Mouse (Mus musculus): ENCODE results near the gene Elmo1.

Gene Elmo1

DNA sequence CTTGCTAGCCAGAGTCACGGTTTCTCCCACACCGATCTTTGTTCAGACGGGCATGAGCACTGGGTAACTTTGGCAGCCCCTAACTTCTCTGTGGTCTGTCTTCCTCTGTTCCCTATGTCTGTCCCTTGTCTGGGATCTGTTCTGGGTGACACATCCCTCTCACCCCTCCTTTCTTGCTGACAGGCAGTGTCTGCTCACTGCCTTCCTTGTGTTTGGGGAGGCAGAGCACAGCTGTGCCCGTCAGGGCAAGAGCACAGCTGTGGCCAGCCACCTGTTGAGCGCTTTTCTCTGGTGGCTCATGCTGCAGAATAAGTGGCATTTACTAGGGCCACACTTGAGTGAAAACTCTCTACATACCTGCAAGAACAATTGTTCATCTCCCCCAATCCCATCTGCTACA, 116.7 kb downstream of the Elmo1 start:
- no peak for DNase-seq (ENCODE audit: low spot score)

DNA sequence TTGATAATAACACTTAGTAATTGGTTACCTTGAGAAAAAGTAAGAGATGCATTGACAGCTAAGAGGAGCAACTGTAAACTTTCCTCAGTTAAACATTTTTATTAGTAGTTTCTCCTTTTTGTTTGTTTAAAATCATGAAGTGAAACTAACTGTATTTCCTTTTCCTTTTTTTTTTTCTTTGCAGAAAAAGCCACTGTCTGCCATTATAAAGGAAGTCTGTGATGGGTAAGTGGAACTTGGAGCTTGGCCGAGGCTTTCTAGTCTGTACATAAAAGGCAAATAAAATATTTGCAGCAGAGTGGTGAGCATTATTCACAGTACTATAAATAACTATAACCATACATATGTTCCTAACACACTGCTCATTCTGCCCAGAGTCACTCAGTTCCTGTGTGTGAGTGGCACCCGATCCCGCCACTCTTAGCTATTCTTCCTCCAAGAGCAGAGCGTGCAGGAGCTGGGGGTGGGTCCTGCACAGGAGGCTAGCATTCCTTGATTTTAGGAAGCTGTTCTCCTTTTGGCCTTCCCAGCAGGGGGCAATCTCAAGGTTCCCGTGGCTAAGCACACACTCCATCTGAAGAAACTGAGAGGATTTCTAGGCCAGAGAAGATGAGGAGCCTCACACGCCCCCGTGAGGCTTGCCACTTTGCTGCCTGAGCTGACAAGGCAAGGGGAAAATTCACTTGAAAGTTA, 117.7 kb downstream of the Elmo1 start:
- DNase-seq (ENCODE audit: low spot score), result peak; percentile 13

DNA sequence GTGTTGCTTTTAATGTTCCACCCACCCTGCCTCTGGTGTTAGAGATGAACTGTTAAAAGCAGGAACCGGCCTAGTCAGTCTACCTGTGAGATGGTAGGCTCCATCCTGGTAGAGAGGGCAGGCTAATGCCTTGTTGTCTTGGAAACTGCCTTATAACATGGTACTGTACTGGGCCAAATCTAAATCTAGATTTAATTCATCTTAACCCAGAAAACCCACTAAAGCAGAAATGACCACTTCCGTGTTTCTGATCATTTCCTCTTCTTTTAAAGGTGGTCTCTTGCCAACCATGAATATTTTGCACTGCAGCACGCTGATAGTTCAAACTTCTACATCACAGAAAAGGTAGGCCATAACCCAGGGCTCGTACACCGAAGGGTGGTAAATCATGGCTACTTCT, 118.5 kb downstream of the Elmo1 start:
- DNase-seq (ENCODE audit: low spot score), result no peak

DNA sequence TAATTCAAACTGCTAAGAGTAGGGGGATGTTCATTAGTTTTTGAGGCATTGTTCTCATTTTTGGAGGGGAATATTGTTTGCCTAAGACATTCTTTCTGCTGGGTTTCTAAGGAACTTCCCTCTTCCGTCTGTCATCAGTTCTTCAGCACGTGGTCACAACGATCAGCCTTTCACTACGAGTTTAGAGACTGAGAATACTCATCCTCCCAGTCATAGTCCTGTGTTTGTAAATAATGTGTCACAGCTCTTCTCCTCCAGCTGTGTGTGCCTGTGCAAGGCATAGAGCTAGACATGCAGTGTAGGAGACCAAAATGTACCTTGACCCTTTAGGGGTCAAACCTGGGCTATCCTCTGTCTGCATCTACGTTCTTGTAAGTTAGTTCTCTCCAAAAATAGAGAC, 121.4 kb downstream of the Elmo1 start:
- no peak for DNase-seq (ENCODE audit: low spot score)

DNA sequence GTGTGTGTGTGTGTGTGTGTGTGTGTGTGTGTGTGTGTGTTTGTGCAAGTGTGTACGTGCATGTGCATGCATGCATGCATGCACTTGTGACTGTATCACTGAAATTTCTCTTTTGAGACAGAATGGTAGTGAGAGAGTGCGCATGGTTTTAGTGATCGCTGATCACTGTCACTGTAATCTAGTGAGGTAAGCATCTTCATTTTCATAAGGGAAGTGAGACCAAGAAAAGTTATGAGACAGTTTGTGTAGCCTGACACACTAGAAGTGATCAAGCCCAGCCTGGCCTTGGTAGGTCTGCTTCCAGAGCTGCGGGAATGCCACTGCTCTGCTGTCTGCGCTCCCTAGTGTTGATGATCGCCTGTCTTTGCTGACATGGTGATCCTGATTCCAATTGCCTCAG, 122.3 kb downstream of the Elmo1 start:
- no peak for DNase-seq (ENCODE audit: low spot score)

DNA sequence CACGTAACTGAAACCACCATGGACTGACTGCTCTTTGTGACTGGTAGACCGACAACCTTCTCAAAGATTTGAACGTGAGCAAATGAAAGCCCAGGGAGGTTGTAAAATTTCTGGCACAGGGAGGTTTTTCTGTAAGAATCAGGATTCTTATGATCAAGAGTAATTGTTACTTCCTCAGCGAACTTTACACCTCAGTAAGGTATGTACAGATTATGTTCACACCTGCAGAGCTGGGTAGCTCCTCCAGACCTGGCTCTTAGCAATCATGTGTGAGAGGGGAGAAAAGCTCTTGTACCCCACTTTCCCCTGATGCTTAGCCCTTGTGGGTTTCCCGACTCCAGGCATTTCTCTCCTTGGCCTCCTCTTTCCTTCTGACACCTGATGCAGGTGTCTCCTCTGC, 123.5 kb downstream of the Elmo1 start:
- DNase-seq (ENCODE audit: low spot score), result no peak

DNA sequence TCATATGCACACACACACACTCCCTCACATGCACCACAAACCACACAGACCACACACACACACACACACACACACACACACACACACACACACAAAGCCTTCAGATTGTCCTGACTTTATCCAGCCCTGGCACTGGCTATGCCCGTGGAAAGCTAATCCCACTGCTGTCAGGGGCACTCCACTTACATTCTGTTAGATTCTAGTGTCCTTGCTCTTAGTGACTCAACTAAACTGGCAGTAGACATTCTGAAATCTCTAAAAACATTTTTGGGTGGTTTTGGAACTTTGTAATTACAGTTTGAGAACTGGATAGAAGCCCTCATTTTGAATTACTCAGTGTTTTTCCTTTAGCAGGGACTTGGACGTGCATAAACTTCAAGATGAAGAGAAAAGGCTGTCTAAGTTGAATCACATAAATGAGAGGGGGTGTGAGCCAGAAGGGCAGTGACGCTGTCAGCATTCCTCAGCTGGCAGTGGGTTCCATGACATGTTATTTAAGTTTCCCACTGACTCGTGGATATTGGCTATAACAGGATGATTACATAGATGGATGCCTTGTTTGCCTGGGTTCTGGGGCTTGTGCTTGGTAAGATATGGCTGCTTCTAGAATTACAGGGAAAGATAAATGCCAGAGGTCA, 127.2 kb downstream of the Elmo1 start:
- no peak for DNase-seq (ENCODE audit: low spot score)

DNA sequence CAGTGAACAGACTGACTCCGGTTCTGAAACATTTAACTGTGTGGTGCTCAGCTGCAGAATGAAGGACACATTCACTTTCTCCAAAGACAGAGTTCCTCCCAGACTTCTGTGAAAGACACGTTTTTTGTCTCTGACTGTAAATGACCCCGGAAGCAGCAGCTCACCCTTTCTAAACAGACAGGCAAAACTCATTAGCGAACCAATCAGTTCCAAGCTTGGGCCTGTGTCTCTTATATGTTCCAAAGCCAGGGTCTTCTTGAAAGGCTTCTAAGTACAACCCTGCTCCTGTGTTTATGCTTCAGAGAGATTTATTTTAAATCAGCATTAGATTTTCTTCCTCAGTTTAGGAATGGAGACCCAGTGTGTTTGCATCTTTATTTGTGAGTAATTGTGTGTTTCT, 127.7 kb downstream of the Elmo1 start:
- no peak for DNase-seq (ENCODE audit: low spot score)

DNA sequence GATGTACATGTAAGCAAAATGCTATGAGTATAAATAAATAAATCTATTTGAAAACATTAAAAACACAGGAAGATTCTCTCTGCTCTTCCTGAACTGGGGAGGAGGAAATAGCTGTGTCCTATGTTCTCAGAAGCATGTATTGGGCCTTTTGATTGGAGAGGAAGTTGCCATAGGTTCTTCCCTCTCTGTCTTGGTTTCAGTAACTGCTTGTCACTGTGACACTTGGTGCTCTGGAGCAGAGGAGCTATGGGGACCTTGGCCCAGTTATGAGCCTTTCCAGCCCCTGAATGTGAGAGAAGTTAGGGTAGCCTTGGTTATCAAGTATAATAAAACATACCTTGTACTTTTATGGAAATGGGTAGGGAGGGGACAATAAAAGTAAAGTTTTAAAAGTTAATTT, 130.0 kb downstream of the Elmo1 start:
- DNase-seq (ENCODE audit: low spot score), result no peak

DNA sequence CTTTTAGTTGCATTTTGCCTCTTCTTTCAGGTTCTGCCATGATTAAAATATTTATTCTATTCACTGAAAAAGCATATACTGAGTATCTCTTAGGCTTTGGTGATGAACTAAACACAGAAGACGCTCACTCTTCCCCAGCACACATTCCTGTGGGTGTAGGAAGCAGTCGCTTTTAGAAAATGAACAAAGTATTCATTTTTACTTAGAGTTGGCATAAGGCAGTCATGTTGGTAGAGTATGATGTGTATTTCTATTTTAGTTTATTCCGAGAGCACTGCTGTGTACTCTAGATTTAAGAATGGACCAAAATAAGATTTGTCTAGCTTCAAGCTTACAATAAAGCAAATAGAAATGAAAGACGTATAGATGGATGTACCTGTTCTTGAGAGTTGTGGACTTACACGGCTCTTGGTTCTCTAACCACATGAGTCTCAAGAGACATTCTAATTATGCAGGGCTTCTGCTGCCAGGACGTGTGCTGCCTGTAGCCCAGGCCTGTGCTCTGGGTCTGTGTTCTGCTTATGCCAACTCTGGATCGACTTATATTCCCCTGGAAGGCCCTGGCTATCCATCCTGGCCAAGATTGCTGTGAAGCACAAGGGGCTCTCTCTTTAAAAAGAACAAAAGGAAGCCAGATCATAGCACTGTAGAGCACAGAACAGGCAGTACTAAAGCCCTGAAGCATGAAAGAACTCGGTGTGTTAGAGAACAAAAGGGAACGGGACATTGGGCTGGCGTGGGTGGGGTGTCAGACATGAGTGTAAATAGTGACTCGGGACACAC, 137.7 kb downstream of the Elmo1 start:
- no peak for DNase-seq (ENCODE audit: low spot score)

DNA sequence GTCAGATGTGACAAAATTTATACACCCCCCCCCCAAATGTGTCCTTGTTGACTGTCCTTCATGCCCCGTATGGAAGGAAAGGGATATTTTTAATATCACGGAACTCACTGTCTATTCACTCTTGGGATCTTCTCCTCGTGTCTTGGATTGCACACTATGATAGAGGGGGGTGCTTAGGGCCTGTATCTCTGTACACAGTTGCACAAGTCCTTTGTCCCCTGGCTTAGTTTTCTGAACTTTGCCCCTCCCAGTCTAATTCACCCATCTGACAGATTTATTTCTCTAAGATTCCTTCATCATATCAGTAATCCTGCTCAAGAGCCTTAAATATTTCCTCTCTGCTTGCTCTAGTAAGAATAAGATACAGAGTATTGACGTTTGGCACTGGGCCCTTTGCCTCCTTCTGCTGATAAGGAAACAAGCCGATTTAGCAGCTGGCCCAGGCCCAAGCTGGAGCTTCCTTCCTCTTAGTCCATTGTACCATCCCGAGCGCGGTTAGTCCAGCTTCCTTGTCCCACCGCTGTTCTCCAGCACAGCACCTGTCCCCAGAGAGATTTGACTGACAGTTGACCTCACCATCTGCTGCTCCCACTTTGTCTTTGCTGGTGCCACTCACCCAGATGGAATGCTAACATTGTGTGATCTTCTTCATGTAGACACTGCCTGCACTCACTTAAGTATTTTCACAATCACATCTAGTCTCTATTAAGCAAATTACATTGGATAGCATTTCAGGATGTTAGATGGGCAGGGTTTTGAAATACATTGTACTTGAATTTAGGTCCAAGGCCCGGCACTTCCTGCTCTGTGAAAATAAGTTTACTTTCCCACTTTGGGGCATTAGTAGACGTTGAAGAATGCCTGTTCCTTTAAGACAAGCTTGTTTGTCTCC, 141.7 kb downstream of the Elmo1 start:
- peak; percentile 65 for DNase-seq (ENCODE audit: low spot score)

DNA sequence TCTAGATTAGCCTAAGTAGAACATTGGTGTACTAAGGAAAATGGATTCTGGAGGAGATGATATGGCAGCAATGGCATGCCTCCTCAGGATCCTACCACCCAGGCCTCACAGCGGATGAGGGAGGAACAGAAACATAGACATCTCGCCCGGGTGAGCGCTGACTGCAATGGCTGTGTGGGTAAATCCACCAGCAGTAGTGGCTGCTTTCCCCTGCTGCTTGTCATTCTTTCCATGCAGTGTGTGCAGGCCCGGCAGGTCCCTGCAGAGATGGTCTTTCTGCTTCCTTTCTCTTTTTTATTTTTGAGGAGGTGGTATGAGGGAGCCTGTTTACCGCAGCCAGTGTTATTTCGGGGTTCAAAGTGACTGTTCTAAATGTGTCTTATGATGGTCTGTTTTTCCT, 143.3 kb downstream of the Elmo1 start:
- no peak for DNase-seq (ENCODE audit: low spot score)

DNA sequence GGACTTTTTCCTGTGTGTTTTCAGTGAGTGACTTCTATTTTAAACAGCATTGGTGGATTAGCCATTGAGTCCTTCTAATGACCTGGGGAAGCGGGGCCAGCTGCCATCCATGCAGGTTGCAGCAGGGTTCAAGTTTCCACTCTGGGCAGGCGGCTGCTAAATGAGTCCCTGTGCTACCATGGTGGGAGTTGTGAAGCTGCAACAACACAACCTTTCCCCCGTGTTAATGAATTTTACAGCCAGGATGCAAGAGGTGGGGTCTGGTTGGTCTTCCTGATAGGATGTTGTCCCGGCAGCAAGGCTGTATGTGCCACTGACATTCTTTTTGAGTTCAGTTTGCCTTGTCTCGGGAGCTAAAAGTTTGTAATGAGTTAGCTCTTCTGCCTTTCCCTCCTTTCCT, 147.2 kb downstream of the Elmo1 start:
- no peak for DNase-seq (ENCODE audit: low spot score)

DNA sequence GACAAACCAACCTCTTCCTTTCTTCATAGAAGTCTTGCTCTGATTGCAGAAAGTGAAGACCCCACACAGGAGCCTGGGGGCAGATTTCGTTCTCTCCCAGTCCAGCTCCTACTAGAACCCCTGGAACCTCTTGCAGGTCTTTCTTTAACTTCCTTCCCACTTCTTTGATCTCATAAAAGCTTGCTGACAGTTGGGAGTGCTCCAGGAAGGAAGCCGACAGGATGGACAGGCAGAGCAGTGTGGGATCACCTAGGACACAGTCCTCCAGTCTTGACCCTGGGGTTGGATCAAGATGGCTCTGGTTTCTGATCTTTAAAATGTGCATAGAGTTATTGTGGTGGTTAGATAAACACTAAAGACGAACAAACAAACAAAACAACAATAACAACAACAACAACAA, 147.8 kb downstream of the Elmo1 start:
- DNase-seq (ENCODE audit: low spot score), result no peak

DNA sequence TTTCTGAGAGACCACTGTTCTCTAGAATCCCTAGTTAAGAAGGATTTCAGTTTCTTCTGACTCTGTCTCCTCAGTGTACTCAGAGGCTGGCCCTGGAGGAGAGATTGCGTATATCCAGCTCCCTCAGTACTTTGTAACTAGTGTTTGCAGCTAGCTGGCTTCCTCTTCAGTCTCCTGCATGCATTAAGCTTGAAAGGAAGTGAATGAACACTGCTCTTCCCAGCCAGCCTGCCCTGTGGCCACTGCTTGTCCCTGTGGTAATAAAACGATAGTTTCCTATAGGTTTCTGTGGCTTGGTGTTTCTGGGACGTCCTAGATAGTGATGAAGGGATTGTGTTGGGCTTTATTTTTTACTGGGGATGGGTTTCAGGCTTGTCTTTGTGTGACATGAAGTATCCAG, 148.3 kb downstream of the Elmo1 start:
- no peak for DNase-seq (ENCODE audit: low spot score)

DNA sequence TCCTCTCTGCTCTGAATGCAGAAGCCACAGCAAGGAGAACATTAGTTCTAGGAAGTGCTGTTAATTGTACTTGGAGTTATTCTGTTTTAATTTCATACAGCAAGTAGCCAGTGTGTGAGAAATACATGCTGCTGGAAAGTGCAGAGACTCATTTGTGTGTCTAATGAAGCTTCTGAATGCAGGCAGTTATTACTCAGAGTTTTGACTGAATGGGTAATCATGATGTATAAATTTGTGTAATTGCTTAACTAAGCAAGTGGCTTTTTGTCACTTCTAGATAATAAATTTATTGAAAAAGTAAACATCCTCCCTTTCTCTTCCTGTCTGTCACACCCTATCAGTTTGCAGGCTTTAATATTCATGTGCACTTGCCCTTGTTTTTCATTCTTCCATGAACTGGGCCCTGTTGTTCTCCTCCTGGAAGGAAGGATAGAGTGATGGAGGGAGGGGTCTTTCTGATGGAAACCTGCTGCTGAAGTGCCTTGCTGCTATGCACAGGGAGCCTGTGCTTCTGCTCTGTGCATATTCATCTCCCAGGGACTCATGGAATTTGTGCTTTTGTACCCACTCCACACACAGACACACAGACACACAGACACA, 159.8 kb downstream of the Elmo1 start:
- DNase-seq (ENCODE audit: low spot score), result no peak

DNA sequence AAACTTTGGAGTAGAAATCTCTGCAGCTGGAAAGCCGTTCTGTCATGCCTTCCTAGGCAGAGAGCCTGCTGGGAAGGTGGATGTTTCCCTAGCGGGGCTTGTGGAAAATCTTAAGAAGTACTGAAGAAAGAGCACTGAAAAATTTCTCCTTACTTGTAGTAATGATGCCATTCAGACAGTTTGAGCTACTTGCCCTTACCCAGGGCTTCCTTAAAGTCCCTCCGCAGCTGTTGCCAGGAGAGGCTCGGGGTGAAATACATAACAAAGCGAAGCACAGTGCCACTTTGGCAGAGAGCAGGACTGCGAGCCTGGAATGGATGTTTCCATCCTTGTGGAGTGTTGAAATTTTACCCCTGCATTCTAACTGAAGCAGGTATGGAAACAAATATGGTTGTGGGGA, 164.5 kb downstream of the Elmo1 start:
- DNase-seq (ENCODE audit: low spot score), result no peak

DNA sequence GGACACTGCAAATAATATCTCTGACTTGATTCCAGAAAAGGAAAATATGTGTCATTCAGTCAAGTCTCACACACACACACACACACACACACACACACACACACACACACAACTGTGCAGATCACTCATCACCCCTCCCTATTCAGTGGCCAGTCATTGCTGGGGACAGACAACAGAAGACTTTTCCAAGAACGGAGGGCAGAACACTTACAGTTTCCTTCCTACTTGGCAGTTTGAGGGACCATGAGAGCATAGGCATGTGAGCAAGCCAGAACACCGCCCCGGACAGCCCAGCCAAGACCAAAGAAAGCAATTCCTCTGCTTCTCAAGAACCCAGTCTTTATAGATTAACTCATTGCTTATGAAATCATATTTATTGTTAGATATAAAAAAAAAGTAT, 165.0 kb downstream of the Elmo1 start:
- DNase-seq (ENCODE audit: low spot score), result no peak

DNA sequence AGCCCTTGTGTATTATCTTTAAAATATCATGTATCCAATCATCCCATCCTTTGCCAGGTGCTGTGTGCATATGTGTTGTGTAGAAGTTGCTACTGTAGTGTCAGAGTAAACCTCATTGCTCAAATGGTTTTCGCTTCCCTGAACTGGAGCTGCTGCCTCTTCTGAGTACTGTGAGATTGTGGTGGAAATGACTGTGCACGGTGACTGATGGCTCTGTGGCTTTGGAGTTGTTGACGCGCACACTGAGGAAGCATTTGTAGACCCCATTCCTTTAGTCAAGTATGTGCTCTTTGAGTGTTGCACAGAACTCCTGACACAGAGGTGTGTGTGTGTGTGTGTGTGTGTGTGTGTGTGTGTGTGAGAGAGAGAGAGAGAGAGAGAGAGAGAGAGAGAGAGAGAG, 166.2 kb downstream of the Elmo1 start:
- no peak for DNase-seq (ENCODE audit: low spot score)

DNA sequence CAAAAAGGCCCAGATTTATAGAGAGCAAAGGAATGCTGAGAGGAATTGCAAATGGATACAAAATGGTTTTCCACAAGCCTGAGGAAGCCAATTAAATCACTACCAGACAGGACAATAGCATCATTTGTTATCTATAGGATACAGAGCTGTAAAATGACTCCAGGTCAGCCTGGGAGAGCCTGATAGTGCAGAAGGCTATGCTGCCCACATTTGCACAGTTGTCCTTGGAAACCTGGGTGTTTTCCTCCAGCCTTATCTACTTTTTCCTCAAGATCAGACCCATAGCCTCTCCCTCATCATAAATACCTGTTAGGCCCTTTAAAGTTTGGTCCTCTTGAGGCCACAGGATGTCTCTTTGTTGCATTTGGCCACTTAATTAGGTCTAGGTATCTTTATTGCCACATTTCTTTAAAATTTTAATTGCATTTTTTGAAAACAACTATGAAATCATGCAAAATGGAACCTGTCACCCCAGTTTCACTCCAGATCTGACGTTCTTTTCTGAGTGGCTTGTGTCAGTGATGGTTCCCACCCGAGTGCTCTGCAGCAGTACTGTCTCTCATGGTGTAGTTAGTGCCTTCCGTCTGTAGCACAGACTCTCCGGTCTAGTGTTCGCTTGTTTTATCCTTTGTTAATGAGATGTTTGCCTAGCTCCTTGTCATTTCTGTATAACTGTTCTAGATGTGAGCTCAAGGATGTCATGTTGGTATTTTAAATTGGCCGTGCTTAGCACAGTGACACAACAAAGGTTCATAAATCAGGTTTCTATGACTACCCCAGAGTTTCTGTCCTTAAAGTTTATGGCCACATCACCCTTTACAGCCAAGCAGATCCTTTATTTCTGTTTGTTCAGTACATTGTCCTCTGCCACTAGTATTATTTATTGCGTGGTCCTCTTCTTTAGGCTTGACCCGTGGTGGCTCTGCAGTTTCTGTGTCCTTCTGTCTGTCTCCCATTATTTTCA, 167.4 kb downstream of the Elmo1 start:
- no peak for DNase-seq (ENCODE audit: low spot score)

DNA sequence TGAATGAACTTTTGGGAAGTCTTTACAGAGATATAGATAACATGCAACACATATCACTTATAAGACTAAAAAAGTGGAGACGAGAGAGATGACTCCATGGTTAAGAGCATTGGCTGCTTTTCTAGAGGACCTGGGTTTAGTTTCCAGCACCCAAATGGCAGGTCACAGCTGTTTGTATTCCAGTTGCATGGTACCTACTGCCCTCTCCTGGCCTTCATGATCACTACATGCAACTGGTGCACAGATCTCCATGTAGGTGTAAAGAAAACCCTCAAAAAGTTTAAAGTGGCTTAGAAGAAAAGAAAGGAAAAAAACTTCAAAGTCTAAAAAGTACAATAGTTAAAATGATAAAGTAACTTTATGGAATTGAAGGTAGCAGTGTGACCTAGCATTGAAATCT, 172.8 kb downstream of the Elmo1 start:
- no peak for DNase-seq (ENCODE audit: low spot score)

Data from ovary, postnatal 36 days (tissue).